Mouse (Mus musculus) megakaryocyte, embryonic 14.5 days (primary cell): ENCODE results near the gene Tbx3. TPM values are rescaled to one million over a fixed set of nuclear protein-coding genes. Genes with fewer than 3 reads are reported as not detected.

Experiments used
- H3K27me3 ChIP-seq: replicated peaks from 2 replicates; pipeline ENCODE3; 2012; ENCODE audit warnings: inconsistent platforms
- H3K36me3 ChIP-seq: replicated peaks from 2 replicates; pipeline ENCODE3; 2012; ENCODE audit warnings: low read length, inconsistent platforms, mixed read lengths
- H3K4me1 ChIP-seq: 2 replicates; pipeline ENCODE4 v1.6.1; 2012; ENCODE audit warnings: inconsistent platforms
- H3K4me3 ChIP-seq: replicated peaks from 2 replicates; pipeline ENCODE3; 2012; ENCODE audit warnings: moderate library complexity, mild to moderate bottlenecking, inconsistent platforms
- H3K9me3 ChIP-seq: 2 replicates; pipeline ENCODE4 v1.6.1; 2012; ENCODE audit warnings: inconsistent platforms
- FLI1 ChIP-seq: IDR thresholded peaks from 2 replicates; pipeline ENCODE4 v1.6.1; 2012; ENCODE audit warnings: low read length, inconsistent platforms, mixed read lengths
- GATA1 ChIP-seq: IDR thresholded peaks from 3 replicates; pipeline ENCODE4 v1.6.1; 2012; ENCODE audit warnings: mixed read lengths, low read length, inconsistent platforms, borderline replicate concordance
- polyA plus RNA-seq: library from polyadenylated mRNA; stranded (reverse); fragments of >175 nt; gene quantifications from 2 replicates; pipeline ENCODE4 v1.2.3, GENCODE M21; 2012; ENCODE audit warnings: low replicate concordance; ENCODE audit not compliant: insufficient read depth

The Tbx3 gene
- polyA plus RNA-seq, 1 experiment, result not detected

DNA sequence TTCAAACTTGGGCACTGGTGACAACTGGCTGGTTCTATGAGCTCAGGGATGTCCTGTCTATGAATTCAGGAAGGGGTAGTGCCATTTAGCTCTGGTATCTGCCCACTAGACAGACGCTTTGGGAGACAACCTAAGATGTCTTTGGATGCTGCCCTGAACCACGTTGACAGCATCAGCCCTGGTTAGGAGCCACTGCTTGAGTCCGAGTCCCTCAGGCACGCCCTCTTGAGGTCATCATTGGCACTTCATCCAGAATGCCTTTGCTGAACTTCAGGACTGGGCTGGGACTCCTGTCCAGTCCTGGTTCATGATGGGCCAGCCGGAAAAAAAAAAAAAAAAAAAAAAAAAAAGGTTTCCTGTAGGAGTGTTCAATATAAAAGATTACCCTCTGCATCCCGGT, 22.0 kb downstream of the Tbx3 start:
- TF ChIP-seq GATA1 (no peak), FLI1 (no peak)
- Histone ChIP-seq H3K4me1 (no peaks in the 10 kb centered on the region), H3K9me3 (no peaks in the 10 kb centered on the region), H3K4me3 (no peak overlapping the region), H3K27me3 (peaks cover 63% of the 10 kb centered on the region), H3K36me3 (no peaks in the 10 kb centered on the region)

DNA sequence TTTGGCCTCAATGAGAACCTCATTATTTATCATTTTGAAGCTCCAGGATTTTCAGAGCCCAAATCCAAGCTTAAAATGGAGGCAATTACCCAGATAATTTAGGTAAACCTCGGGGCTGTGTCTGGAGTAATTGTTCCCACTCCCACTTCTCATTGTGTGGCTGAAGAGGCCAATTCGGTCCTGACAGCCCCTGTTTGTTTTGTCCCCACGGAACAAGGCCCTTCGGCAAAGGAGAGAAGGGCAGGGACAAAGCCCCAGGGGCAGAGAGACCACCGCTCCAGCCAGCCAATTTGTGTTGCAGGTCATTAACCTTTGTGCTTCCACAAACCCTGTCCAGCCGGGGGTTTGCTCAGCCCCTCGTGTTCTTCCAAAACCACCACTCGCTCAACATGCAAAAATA, 24.4 kb downstream of the Tbx3 start:
- Histone ChIP-seq H3K4me1 (no peaks in the 10 kb centered on the region), H3K27me3 (peaks cover 42% of the 10 kb centered on the region), H3K9me3 (no peaks in the 10 kb centered on the region), H3K36me3 (no peaks in the 10 kb centered on the region), H3K4me3 (no peak overlapping the region)
- TF ChIP-seq GATA1 (no peak), FLI1 (no peak)

DNA sequence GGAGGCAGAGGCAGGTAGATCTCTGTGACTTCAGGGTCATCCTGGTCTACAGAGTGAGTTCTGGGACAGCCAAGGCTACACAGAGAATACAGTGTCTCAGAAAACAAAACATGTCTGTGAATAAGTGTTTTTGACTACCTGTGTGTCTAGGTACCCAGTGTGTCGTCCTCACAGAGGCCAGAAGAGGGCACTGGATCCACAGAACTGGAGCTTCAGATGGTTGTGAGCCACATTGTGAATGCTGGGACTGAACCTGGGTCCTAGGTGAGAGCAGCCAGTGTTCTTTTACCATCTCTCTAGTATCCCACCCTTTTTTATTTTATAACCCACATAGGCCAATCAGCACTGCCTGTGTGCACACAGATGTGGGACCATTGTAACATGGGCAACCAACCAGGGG, 32.6 kb downstream of the Tbx3 start:
- Histone ChIP-seq H3K9me3 (peaks cover 9% of the 10 kb centered on the region), H3K4me3 (no peak overlapping the region), H3K27me3 (peaks cover 48% of the 10 kb centered on the region), H3K36me3 (no peaks in the 10 kb centered on the region), H3K4me1 (no peaks in the 10 kb centered on the region)
- TF ChIP-seq FLI1 (no peak), GATA1 (no peak)

DNA sequence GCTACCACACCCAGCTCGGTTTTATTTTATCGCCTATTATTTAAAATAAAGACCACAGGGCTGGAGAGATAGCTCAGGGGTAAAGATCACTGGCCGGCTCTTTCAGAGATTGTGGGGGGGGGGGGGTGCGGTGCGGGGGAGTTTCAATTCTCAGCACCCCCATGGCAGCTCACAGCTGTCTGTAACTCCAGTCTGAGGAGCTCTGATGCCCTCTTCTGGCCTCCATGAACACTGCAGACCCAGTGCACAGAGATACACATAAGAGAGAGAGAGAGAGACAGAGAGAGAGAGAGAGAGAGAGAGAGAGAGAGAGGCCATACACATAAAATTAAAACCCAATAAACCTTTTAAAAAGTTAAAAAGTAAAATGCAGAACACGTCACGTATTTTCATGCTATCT, 34.4 kb downstream of the Tbx3 start:
- H3K36me3 ChIP-seq, result no peaks in the 10 kb centered on the region
- no peak for TF ChIP-seq GATA1
- TF ChIP-seq FLI1, result no peak
- peaks cover 23% of the 10 kb centered on the region for H3K9me3 ChIP-seq
- H3K4me3 ChIP-seq, result no peak overlapping the region
- no peaks in the 10 kb centered on the region for H3K4me1 ChIP-seq
- H3K27me3 ChIP-seq, result peaks cover 51% of the 10 kb centered on the region

DNA sequence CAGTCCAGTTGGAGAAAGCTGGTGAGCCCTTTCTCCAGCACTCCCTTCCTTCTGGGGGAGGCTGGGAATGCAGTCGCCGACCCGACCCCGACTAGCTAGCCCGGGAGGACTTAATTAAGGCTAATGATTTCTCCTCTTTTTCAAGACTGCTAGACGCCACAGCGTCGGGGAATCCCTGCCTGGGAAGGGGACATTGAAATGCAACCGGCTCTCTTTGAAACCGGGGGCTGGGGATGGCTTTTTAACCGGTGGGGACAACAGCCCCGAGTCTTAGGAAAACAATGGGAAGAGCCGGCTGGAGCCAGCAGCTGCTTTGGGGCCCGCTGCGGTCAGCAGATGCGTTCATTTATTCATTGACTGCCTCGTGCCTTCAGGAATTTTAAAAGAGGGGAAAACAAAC, 36.0 kb downstream of the Tbx3 start:
- peaks cover 53% of the 10 kb centered on the region for H3K27me3 ChIP-seq
- no peaks in the 10 kb centered on the region for H3K4me1 ChIP-seq
- no peak for TF ChIP-seq FLI1
- H3K36me3 ChIP-seq, result no peaks in the 10 kb centered on the region
- peaks cover 32% of the 10 kb centered on the region for H3K9me3 ChIP-seq
- no peak overlapping the region for H3K4me3 ChIP-seq

DNA sequence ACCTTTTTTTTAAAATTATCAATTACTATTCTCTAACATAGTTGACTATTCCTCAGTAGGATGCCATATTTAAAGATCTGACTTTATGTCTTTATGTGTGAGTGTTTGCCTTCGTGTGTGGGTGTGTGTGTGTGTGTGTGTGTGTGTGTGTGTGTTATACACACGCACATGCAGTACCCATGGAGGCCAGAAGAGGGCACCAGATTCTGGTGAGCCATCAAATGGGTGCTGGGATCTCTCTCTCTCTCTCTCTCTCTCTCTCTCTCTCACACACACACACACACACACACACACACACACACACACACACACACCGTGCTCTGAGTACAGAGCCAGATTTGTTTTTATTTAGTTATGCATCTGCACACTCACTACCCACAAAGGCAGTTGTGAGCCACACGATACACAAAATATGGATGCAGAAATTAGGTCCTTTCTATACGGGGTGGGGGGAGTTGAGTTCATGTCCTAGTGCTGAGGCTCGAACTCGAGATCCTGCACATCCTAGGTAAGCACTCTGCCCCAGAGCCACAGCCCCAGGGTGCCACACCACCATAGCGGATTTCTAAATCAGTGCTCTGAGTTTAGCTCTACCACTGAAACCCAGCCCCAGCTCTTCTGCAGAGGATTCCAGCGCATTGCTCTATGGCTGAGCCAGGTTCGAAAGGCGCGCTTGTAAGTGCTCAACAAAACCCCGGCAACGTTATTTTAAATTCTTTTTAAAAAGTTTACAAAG, 38.5 kb downstream of the Tbx3 start:
- Histone ChIP-seq H3K4me1 (peaks cover 11% of the 10 kb centered on the region), H3K27me3 (peaks cover 43% of the 10 kb centered on the region), H3K36me3 (no peaks in the 10 kb centered on the region), H3K9me3 (peaks cover 30% of the 10 kb centered on the region), H3K4me3 (no peak overlapping the region)
- no peak for TF ChIP-seq FLI1
- no peak for TF ChIP-seq GATA1

DNA sequence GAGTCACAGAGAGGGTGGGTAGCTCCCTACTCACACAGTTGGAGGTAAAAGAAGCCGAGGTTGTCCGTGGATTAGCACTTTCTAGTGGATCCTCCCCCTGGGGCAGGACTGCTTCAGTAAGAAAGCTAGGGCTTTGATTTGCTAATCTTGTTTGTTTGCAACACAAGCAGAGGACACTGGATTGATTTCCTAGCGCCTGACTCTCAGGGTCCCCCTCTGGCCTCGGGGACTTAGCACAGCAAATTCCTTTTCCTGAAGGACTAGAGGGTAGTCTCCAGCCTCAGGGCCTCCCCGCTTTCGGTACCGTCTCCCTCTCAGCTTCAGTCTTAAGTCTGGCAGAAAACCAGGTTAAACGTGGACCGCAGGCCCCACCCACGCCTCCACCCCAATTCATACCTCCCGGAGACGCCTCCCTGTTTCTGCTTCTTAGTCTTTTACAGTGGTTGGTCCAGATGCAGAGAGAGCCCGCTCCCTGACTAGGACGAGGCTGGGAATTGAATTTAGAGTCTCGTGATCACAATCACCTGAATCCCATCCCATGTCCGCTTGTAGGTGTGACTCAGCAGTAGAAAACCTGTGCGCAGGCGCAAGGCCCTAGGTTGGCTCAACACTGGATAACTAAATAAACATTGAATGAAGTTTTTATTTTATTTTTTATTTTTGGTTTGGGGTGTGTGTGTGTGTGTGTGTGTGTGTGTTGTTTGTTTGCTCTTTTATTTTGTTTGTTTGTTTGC, 39.5 kb downstream of the Tbx3 start:
- peaks cover 41% of the 10 kb centered on the region for H3K27me3 ChIP-seq
- TF ChIP-seq FLI1 (no peak), GATA1 (no peak)
- no peak overlapping the region for H3K4me3 ChIP-seq
- H3K36me3 ChIP-seq, result no peaks in the 10 kb centered on the region
- peaks cover 11% of the 10 kb centered on the region for H3K4me1 ChIP-seq
- H3K9me3 ChIP-seq, result peaks cover 30% of the 10 kb centered on the region

DNA sequence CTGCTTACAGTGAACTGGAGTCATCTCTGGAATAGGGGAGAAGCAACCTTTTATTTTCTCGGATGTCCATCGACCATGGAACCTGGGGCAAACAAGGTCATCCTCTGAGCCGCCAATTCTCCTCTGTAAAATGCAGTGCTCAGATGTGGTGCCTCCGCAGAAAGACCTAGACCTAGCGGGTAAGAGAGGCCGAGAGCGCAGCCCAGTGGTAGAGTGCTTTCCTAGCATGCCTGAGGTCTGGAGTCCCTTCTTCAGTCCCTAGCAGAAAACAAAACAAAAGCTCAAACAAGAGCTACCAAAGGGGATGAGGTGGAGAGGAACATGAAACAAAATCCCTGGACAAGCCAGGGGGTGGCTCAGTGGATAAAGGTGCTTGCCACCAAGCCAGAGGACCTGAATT, 40.3 kb downstream of the Tbx3 start:
- Histone ChIP-seq H3K4me3 (no peak overlapping the region), H3K9me3 (peaks cover 30% of the 10 kb centered on the region), H3K27me3 (peaks cover 40% of the 10 kb centered on the region), H3K36me3 (no peaks in the 10 kb centered on the region), H3K4me1 (peaks cover 11% of the 10 kb centered on the region)
- TF ChIP-seq GATA1, result no peak
- TF ChIP-seq FLI1, result no peak

DNA sequence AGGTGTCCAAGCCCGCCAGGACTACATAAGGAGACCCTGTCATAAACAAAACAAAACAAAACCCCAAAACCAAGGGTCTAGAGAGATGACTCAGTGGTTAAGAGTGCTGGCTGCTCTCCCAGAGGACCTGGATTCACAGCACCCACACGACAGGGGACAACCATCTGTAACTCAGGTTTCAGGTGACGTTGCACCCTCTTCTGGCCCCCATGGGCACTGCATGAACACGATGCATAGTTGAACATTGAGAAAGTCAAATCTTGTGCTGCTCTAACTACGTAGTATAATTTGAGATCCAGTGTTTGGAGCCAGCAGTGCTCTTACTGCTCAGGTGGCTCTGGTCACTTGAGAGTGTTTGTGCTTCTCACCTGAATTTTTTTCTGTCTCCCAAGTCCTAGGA, 41.2 kb downstream of the Tbx3 start:
- Histone ChIP-seq H3K4me1 (peaks cover 11% of the 10 kb centered on the region), H3K9me3 (peaks cover 30% of the 10 kb centered on the region), H3K36me3 (no peaks in the 10 kb centered on the region), H3K4me3 (no peak overlapping the region), H3K27me3 (peaks cover 33% of the 10 kb centered on the region)
- no peak for TF ChIP-seq FLI1
- no peak for TF ChIP-seq GATA1

DNA sequence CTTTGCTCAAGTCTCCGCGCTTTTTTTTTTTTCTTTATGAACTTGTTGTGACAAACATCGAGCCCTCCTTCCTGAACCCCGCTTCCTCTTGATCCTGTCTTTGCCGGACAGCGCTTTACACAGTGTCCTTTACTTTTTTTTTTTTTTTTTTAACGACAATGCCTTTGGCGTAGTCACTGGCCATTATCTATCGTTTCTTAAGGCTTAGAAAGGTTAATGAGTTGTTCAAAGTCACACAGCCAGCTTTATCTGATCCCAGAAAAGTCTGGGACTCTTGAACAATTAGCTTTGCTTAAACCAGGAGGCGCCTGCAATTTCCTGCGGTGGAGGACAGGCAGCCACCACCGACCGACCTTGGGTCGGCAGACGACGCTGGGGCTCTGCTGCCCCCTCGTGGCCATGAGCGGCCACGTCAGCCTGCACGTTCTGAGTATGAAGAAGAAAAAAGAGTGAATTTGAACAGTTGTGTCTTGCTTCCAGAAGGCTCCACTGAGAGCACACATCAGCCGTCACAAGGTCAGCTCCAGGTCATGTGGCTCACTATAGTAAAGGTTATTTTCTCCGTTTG, 42.3 kb downstream of the Tbx3 start:
- peaks cover 22% of the 10 kb centered on the region for H3K27me3 ChIP-seq
- peaks cover 29% of the 10 kb centered on the region for H3K9me3 ChIP-seq
- H3K36me3 ChIP-seq, result no peaks in the 10 kb centered on the region
- TF ChIP-seq FLI1 (no peak), GATA1 (no peak)
- H3K4me1 ChIP-seq, result peaks cover 11% of the 10 kb centered on the region
- H3K4me3 ChIP-seq, result no peak overlapping the region
